Mouse (Mus musculus): ENCODE results near the gene Tmcc2. TPM values are rescaled to one million over a fixed set of nuclear protein-coding genes. Genes with fewer than 3 reads are reported as not detected.

Tmcc2 gene
- total and polyA plus RNA-seq, 3 experiments, result 4.1 to 7.2 TPM; not detected in 1

- TF ChIP-seq CTCF (IDR thresholded peaks at IDR 0.05 in 2 of 3, conservative IDR thresholded peaks at IDR 0.05 in 1 of 3; ENCODE audit: control insufficient read depth in 1 of 3, insufficient read depth in 1 of 3, low read depth in 2 of 3, low read length in 3 of 3, poor library complexity in 1 of 3, severe bottlenecking in 1 of 3) (peak; percentile 36 to 64 (median 40)), USF2 (IDR thresholded peaks at IDR 0.05; ENCODE audit: borderline replicate concordance in 1 of 2, insufficient read depth in 1 of 2, low read depth in 1 of 2, low read length in 2 of 2) (no peak), JUND (IDR thresholded peaks at IDR 0.05; ENCODE audit: low read depth, low read length) (no peak)
These were observed 1.0 kb downstream of the Tmcc2 start (continued) for GRCm38 (mm10) chr1:132389886-132390585.

GRCm38 (mm10) chr1:132388813-132389803, 2.0 kb downstream of the Tmcc2 start:
- Histone ChIP-seq H3K4me3 (ENCODE audit: control insufficient read depth in 1 of 2, insufficient read depth in 1 of 2, low read depth in 2 of 2, low read length in 2 of 2) (no peak overlapping the region), H3K9ac (ENCODE audit: control insufficient read depth, low read depth, low read length, poor library complexity, severe bottlenecking) (no peak overlapping the region)

GRCm38 (mm10) chr1:132387943-132388342, 3.1 kb downstream of the Tmcc2 start:
- TF ChIP-seq UBTF (IDR thresholded peaks at IDR 0.05; ENCODE audit: borderline replicate concordance, insufficient read depth, low read depth, low read length), result no peak
- no peak for TF ChIP-seq CTCF (IDR thresholded peaks at IDR 0.05 in 2 of 3, conservative IDR thresholded peaks at IDR 0.05 in 1 of 3; ENCODE audit: control insufficient read depth in 1 of 3, insufficient read depth in 1 of 3, low read depth in 2 of 3, low read length in 3 of 3, poor library complexity in 1 of 3, severe bottlenecking in 1 of 3)
- TF ChIP-seq ETS1 (IDR thresholded peaks at IDR 0.05; ENCODE audit: low read depth, low read length), result no peak
- TF ChIP-seq ELF1 (IDR thresholded peaks at IDR 0.05; ENCODE audit: low read depth, low read length), result no peak
- no peak for TF ChIP-seq ZMIZ1 (IDR thresholded peaks at IDR 0.05; ENCODE audit: low read depth, low read length)
- no peak for TF ChIP-seq ZKSCAN1 (IDR thresholded peaks at IDR 0.05; ENCODE audit: low read depth, low read length)
- TF ChIP-seq GATA1 (IDR thresholded peaks at IDR 0.05; ENCODE audit: low read depth, low read length), result no peak
- TF ChIP-seq JUND (IDR thresholded peaks at IDR 0.05; ENCODE audit: low read depth, low read length), result no peak
- no peak for TF ChIP-seq TAL1 (IDR thresholded peaks at IDR 0.05; ENCODE audit: low read length)
- no peak for TF ChIP-seq MEF2A (IDR thresholded peaks at IDR 0.05; ENCODE audit: extremely low read depth, insufficient replicate concordance, low read depth, low read length, poor library complexity, severe bottlenecking)
- TF ChIP-seq USF1 (IDR thresholded peaks at IDR 0.05; ENCODE audit: low read depth, low read length), result no peak
- no peak for TF ChIP-seq NRF1 (IDR thresholded peaks at IDR 0.05; ENCODE audit: insufficient read depth, low read depth, low read length, poor library complexity, severe bottlenecking)
- TF ChIP-seq SIN3A (IDR thresholded peaks at IDR 0.05; ENCODE audit: low read length), result no peak
- TF ChIP-seq MAZ (IDR thresholded peaks at IDR 0.05; ENCODE audit: low read depth, low read length), result no peak
- TF ChIP-seq CHD1 (IDR thresholded peaks at IDR 0.05; ENCODE audit: low read depth, low read length), result no peak
- TF ChIP-seq KAT2A (conservative IDR thresholded peaks at IDR 0.05; ENCODE audit: low read depth, low read length), result no peak
- no peak for TF ChIP-seq ZC3H11A (IDR thresholded peaks at IDR 0.05; ENCODE audit: low read depth, low read length)
- TF ChIP-seq CHD2 (IDR thresholded peaks at IDR 0.05; ENCODE audit: low read length), result no peak
- no peak for TF ChIP-seq TBP (IDR thresholded peaks at IDR 0.05; ENCODE audit: low read depth, low read length)
- no peak for DNase-seq (ENCODE audit: low read depth, low spot score)
- Histone ChIP-seq H3K27me3 (ENCODE audit: control insufficient read depth in 1 of 2, insufficient read depth in 2 of 2, low read length in 2 of 2) (no peaks in the 10 kb centered on the region), H3K9me3 (replicated peaks; ENCODE audit: insufficient read depth, low read length) (no peaks in the 10 kb centered on the region), H3K27ac (ENCODE audit: control insufficient read depth, low read depth, low read length) (no peak overlapping the region), H3K36me3 (ENCODE audit: control insufficient read depth in 1 of 2, insufficient read depth in 2 of 2, low read length in 2 of 2) (peaks cover 0 to 3% of the 10 kb centered on the region in 2 experiments; a peak in 2 of 4 replicates), H3K79me2 (ENCODE audit: control insufficient read depth, insufficient read depth, low read length, poor library complexity) (no peaks in the 10 kb centered on the region), H3K4me1 (ENCODE audit: control insufficient read depth in 1 of 2, insufficient read depth in 2 of 2, low read length in 2 of 2) (peaks cover 2 to 10% of the 10 kb centered on the region in 2 experiments; a peak in 2 of 4 replicates), H3K9ac (ENCODE audit: control insufficient read depth, low read depth, low read length, poor library complexity, severe bottlenecking) (no peak overlapping the region), H3K4me3 (ENCODE audit: control insufficient read depth in 1 of 2, insufficient read depth in 1 of 2, low read depth in 2 of 2, low read length in 2 of 2) (no peak overlapping the region)

More at GRCm38 (mm10) chr1:132388813-132389803, 2.0 kb downstream of the Tmcc2 start:
- no peak for DNase-seq (ENCODE audit: low read depth, low spot score)
- Histone ChIP-seq H3K27ac (ENCODE audit: control insufficient read depth, low read depth, low read length) (no peak overlapping the region), H3K36me3 (ENCODE audit: control insufficient read depth in 1 of 2, insufficient read depth in 2 of 2, low read length in 2 of 2) (peaks cover 0 to 3% of the 10 kb centered on the region in 2 experiments; a peak in 2 of 4 replicates), H3K9me3 (replicated peaks; ENCODE audit: insufficient read depth, low read length) (no peaks in the 10 kb centered on the region), H3K27me3 (ENCODE audit: control insufficient read depth in 1 of 2, insufficient read depth in 2 of 2, low read length in 2 of 2) (no peaks in the 10 kb centered on the region; a peak in 1 of 4 replicates), H3K79me2 (ENCODE audit: control insufficient read depth, insufficient read depth, low read length, poor library complexity) (no peaks in the 10 kb centered on the region), H3K4me1 (ENCODE audit: control insufficient read depth in 1 of 2, insufficient read depth in 2 of 2, low read length in 2 of 2) (peaks cover 2 to 8% of the 10 kb centered on the region in 2 experiments; a peak in 2 of 4 replicates)
- TF ChIP-seq MXI1 (IDR thresholded peaks at IDR 0.05; ENCODE audit: low read depth, low read length) (0 out of 2 replicates have a peak, but pooled peaks have one; percentile 56), SIN3A (IDR thresholded peaks at IDR 0.05; ENCODE audit: low read length) (0 out of 2 replicates have a peak, but pooled peaks have one; percentile 10), SMC3 (IDR thresholded peaks at IDR 0.05; ENCODE audit: low read depth, low read length) (no peak)

Data from MEL (cell line).